Mouse (Mus musculus): ENCODE results near the gene Prpf40b. TPM values are rescaled to one million over a fixed set of nuclear protein-coding genes. Genes with fewer than 3 reads are reported as not detected.

Gene Prpf40b
- polyA plus RNA-seq, 1 experiment from 2014 or later, result 38.0 TPM

DNA sequence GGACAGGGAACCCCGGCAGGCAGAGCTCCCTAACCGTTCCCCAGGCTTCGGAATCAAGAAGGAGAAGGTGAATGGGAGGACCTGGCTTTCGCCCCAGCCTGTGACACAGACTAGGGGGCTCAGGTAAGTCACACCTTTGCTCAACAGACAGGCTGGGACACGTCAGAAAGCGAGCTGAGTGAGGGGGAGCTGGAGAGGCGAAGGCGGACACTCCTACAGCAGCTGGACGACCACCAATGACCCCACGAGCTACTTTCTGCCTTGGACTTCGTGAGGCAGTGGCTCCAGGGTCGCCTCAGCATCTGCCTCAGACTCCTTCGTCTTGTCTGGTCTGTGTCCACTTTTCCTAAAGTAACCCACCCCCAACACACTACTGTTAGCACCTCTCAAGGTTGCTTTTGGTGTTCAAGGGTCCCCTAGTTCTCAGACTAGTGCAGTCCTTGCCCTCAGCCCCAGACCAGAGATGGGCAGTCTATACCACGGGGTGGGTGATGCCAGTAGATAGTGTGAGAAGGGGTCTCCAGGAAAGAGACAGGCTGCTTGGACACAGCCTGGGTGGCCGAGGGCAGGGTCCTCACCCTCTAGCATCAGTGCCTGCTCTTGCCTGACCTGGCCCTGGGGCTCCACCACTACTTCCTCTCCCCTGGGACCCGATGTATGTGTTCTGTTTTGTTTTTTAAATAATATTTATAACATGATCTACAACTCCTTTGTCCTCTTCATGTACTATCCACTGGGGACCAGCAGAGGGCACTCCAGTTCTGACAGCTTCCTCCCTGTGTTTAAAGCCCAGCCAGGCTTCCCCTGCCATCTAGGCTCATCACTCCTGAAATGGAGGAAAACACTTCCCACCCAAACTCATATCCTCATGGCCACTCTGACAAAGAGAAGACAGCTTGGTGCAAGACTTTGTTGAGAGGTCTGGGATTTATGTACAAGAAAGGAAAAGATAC, 21.7 kb downstream of the Prpf40b start:
- no peak overlapping the region; the same call in 1 of the 2 replicates for H3K9ac ChIP-seq (ENCODE audit: low read length)
- 81% methylated on average over 16 of the region's 16 CpGs for WGBS
- ATAC-seq (ENCODE audit: insufficient number of reproducible peaks, insufficient read depth, low FRiP score, low read depth), result no peak
- H3K9me3 ChIP-seq (ENCODE audit: control insufficient read depth, low read length), result no peaks in the 10 kb centered on the region
- no peaks in the 10 kb centered on the region for H3K27me3 ChIP-seq (ENCODE audit: control insufficient read depth, insufficient read depth, low read length)
- peak overlapping the region; percentile 51 to 83 for H3K27ac ChIP-seq (replicated peaks in 1 of 2; ENCODE audit: control insufficient read depth in 1 of 2, insufficient read depth in 1 of 2, low read depth in 2 of 2, low read length in 2 of 2)
- H3K4me3 ChIP-seq (ENCODE audit: control insufficient read depth in 1 of 2, insufficient read depth in 1 of 2, low read depth in 1 of 2, low read length in 2 of 2), result no peak overlapping the region
- no peak overlapping the region for H3K4me2 ChIP-seq (ENCODE audit: low read length)
- H3K4me1 ChIP-seq (ENCODE audit: control insufficient read depth in 2 of 2, insufficient read depth in 2 of 2, low read length in 2 of 2), result peaks cover 0 to 11% of the 10 kb centered on the region in 2 experiments; a peak in 3 of 4 replicates
- H3K36me3 ChIP-seq (ENCODE audit: control insufficient read depth, insufficient read depth, low read length), result peaks cover 95% of the 10 kb centered on the region

DNA sequence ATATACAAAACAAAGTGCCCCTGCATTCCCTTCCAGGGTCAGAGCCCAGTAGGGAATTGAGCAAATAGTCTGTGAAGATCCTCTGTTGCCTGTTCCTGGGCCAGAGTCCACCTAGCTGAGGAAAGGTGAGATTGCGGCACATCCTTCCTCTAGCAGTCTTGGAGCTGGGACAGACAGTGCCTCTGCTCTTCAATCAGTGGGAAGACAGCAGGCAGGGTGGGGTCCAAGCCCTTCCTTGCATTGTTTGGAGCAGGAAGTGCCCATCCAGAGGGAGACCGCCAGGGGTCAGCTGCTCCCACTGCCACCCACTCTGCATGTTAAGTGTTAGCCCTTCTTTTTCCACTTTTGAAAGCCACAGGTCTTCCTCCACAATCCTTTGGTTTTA, 22.4 kb downstream of the Prpf40b start:
- no peak overlapping the region for H3K9ac ChIP-seq (ENCODE audit: low read length)
- peak overlapping the region; percentile 51 to 83 for H3K27ac ChIP-seq (replicated peaks in 1 of 2; ENCODE audit: control insufficient read depth in 1 of 2, insufficient read depth in 1 of 2, low read depth in 2 of 2, low read length in 2 of 2)
- 0 out of 2 replicates have a peak, but pooled peaks have one; percentile 22 for ATAC-seq (ENCODE audit: insufficient number of reproducible peaks, insufficient read depth, low FRiP score, low read depth)
- H3K4me1 ChIP-seq (ENCODE audit: control insufficient read depth in 2 of 2, insufficient read depth in 2 of 2, low read length in 2 of 2), result peaks cover 0 to 11% of the 10 kb centered on the region in 2 experiments; a peak in 3 of 4 replicates
- H3K27me3 ChIP-seq (ENCODE audit: control insufficient read depth, insufficient read depth, low read length), result no peaks in the 10 kb centered on the region
- 66% methylated on average over 2 of the region's 2 CpGs for WGBS
- no peak overlapping the region for H3K4me3 ChIP-seq (ENCODE audit: control insufficient read depth in 1 of 2, insufficient read depth in 1 of 2, low read depth in 1 of 2, low read length in 2 of 2)
- no peak overlapping the region for H3K4me2 ChIP-seq (ENCODE audit: low read length)
- H3K9me3 ChIP-seq (ENCODE audit: control insufficient read depth, low read length), result no peaks in the 10 kb centered on the region
- peaks cover 95% of the 10 kb centered on the region for H3K36me3 ChIP-seq (ENCODE audit: control insufficient read depth, insufficient read depth, low read length)

DNA sequence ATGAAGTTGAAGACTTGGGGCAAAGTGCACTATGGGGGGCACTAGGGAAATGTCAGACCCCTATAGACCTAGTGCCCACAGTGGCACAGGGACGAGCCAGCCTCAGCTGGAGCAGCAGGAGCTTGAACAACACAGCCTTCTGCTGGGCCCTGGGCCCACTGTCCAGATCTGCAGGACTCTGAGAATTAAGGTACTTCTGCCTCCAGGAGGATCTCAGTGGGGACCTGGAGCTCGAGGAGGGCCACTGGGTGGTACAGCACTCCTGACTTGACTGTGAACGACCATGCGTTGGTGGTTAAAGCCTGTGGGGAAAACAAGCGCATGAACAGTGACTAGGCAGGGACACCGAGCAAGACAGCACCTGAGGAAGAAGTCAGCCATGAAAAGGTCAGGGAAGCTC, 23.2 kb downstream of the Prpf40b start:
- Histone ChIP-seq H3K9me3 (ENCODE audit: control insufficient read depth, low read length) (no peaks in the 10 kb centered on the region), H3K4me1 (ENCODE audit: control insufficient read depth in 2 of 2, insufficient read depth in 2 of 2, low read length in 2 of 2) (peaks cover 0 to 11% of the 10 kb centered on the region in 2 experiments; a peak in 3 of 4 replicates), H3K27ac (replicated peaks in 1 of 2; ENCODE audit: control insufficient read depth in 1 of 2, insufficient read depth in 1 of 2, low read depth in 2 of 2, low read length in 2 of 2) (peak overlapping the region; percentile 48 to 83), H3K27me3 (ENCODE audit: control insufficient read depth, insufficient read depth, low read length) (no peaks in the 10 kb centered on the region), H3K4me2 (ENCODE audit: low read length) (no peak overlapping the region), H3K4me3 (ENCODE audit: control insufficient read depth in 1 of 2, insufficient read depth in 1 of 2, low read depth in 1 of 2, low read length in 2 of 2) (no peak overlapping the region), H3K9ac (ENCODE audit: low read length) (0 out of 2 replicates have a peak overlapping the region, but pooled peaks have one; percentile 12), H3K36me3 (ENCODE audit: control insufficient read depth, insufficient read depth, low read length) (peaks cover 96% of the 10 kb centered on the region)
- WGBS, result 83% methylated on average over 6 of the region's 6 CpGs
- ATAC-seq (ENCODE audit: insufficient number of reproducible peaks, insufficient read depth, low FRiP score, low read depth), result no peak

DNA sequence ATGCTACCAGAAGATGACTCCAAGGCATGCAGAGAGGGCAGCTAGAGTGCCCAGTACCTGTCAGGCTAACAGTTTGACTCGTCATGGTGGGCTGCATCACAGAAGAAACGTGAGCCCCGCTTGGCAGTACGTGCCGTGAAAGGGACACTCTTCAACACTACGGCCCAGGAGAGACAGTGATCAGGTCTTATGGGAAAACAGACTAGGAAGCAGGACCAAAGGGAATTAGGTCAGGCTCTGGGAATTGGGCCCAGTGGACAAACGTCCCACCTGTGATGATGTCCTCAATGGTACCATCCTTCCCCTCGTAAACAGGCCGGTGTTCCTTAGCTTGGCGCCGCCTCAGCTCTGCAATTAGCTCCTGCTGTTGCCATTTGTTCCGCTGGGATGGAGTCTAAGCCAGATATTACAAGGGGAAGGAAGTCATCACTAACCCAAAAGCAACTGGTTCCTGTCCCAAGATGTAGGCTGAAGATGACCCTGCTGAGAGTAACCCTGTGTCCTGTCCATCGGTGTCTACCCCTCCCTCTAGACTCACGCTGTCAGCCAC, 24.0 kb downstream of the Prpf40b start:
- no peak overlapping the region for H3K4me3 ChIP-seq (ENCODE audit: control insufficient read depth in 1 of 2, insufficient read depth in 1 of 2, low read depth in 1 of 2, low read length in 2 of 2)
- WGBS, result 79% methylated on average over 14 of the region's 14 CpGs
- no peak overlapping the region for H3K4me2 ChIP-seq (ENCODE audit: low read length)
- H3K27ac ChIP-seq (replicated peaks in 1 of 2; ENCODE audit: control insufficient read depth in 1 of 2, insufficient read depth in 1 of 2, low read depth in 2 of 2, low read length in 2 of 2), result peak overlapping the region; percentile 58 to 83; a peak in 3 of 4 replicates
- H3K36me3 ChIP-seq (ENCODE audit: control insufficient read depth, insufficient read depth, low read length), result peaks cover 98% of the 10 kb centered on the region
- H3K4me1 ChIP-seq (ENCODE audit: control insufficient read depth in 2 of 2, insufficient read depth in 2 of 2, low read length in 2 of 2), result peaks cover 0 to 11% of the 10 kb centered on the region in 2 experiments; a peak in 3 of 4 replicates
- no peaks in the 10 kb centered on the region for H3K27me3 ChIP-seq (ENCODE audit: control insufficient read depth, insufficient read depth, low read length)
- no peak overlapping the region for H3K9ac ChIP-seq (ENCODE audit: low read length)
- no peaks in the 10 kb centered on the region for H3K9me3 ChIP-seq (ENCODE audit: control insufficient read depth, low read length)
- no peak for ATAC-seq (ENCODE audit: insufficient number of reproducible peaks, insufficient read depth, low FRiP score, low read depth)

DNA sequence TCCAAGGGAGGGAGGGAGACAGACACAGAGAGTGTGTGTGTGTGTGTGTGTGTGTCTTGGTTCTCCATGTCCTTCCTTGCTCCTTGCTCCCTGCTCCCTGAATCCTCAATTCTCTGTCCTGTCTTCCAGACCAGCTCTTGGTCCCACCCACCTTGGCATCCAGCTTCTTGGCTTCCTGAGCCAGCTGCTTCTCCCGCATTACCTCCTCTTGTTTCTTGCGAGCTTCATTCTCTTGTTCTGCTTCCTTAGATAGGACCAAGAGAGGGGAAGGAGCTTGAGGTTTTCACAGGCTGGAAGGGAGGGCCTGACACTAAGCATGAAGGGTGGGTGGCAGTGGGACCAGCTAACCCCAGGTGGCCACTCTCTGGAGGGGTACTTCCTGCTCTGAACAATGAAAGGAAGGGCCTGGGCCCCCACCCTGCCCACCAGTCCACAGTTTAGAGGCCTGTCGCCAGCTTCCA, 24.6 kb downstream of the Prpf40b start:
- peaks cover 0 to 11% of the 10 kb centered on the region in 2 experiments; a peak in 3 of 4 replicates for H3K4me1 ChIP-seq (ENCODE audit: control insufficient read depth in 2 of 2, insufficient read depth in 2 of 2, low read length in 2 of 2)
- H3K9ac ChIP-seq (ENCODE audit: low read length), result no peak overlapping the region
- 53% methylated on average over 3 of the region's 3 CpGs for WGBS
- no peak overlapping the region for H3K4me2 ChIP-seq (ENCODE audit: low read length)
- H3K4me3 ChIP-seq (ENCODE audit: control insufficient read depth in 1 of 2, insufficient read depth in 1 of 2, low read depth in 1 of 2, low read length in 2 of 2), result no peak overlapping the region
- H3K9me3 ChIP-seq (ENCODE audit: control insufficient read depth, low read length), result no peaks in the 10 kb centered on the region
- H3K36me3 ChIP-seq (ENCODE audit: control insufficient read depth, insufficient read depth, low read length), result peaks cover 98% of the 10 kb centered on the region
- H3K27ac ChIP-seq (replicated peaks in 1 of 2; ENCODE audit: control insufficient read depth in 1 of 2, insufficient read depth in 1 of 2, low read depth in 2 of 2, low read length in 2 of 2), result peak overlapping the region; percentile 58 to 83; a peak in 3 of 4 replicates
- no peaks in the 10 kb centered on the region for H3K27me3 ChIP-seq (ENCODE audit: control insufficient read depth, insufficient read depth, low read length)
- peak; percentile 27; the same call in 1 of the 2 replicates for ATAC-seq (ENCODE audit: insufficient number of reproducible peaks, insufficient read depth, low FRiP score, low read depth)

DNA sequence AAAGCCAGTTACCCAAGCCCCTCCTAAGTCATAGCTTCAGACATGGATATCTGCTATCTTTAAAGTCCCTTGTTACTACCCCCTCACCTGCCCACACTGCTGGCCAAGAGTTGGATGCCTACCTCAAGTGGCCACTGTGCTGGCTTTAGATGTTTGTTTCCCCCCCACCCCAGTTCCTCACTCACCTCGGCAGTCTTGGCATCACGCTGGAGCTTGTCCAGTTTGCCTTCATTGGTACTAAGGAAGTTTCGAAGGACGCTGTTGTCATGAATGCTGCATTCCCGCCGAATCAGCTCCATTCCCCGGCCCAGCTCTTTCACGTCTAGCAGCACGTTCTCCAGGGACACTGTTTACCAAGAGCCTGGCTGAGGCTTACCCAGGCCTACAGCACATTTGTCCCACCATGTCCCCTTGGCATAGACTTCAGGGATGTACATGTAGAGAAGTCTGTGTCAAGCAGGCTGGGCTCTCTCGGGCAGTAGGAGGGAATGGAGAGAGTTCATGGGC, 25.3 kb downstream of the Prpf40b start:
- Histone ChIP-seq H3K9ac (ENCODE audit: low read length) (no peak overlapping the region), H3K4me2 (ENCODE audit: low read length) (no peak overlapping the region), H3K4me3 (ENCODE audit: control insufficient read depth in 1 of 2, insufficient read depth in 1 of 2, low read depth in 1 of 2, low read length in 2 of 2) (no peak overlapping the region), H3K27me3 (ENCODE audit: control insufficient read depth, insufficient read depth, low read length) (no peaks in the 10 kb centered on the region), H3K9me3 (ENCODE audit: control insufficient read depth, low read length) (no peaks in the 10 kb centered on the region), H3K27ac (replicated peaks in 1 of 2; ENCODE audit: control insufficient read depth in 1 of 2, insufficient read depth in 1 of 2, low read depth in 2 of 2, low read length in 2 of 2) (peak overlapping the region; percentile 48 to 83), H3K36me3 (ENCODE audit: control insufficient read depth, insufficient read depth, low read length) (peaks cover 98% of the 10 kb centered on the region), H3K4me1 (ENCODE audit: control insufficient read depth in 2 of 2, insufficient read depth in 2 of 2, low read length in 2 of 2) (peaks cover 0 to 11% of the 10 kb centered on the region in 2 experiments; a peak in 3 of 4 replicates)
- no peak for ATAC-seq (ENCODE audit: insufficient number of reproducible peaks, insufficient read depth, low FRiP score, low read depth)
- 60% methylated on average over 10 of the region's 10 CpGs for WGBS

DNA sequence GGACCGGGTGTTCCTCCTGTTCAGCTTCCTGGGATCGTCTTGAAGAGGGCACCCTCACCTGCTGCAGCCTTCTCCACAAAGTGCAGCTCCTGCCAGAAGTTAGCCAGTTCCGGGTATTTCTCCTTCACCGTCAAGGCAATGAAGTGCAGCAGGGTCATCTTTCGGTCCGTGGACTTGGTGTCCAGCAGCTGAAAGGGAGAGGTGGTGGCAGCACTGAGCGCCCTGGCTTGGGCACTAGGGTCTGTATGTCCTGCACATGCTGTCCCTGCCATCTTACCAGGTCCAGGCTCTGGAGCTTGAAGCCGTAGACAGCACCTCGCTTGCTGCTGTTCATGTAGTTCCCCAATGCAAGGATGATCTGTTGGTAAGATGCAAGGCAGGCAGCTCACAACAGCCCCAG, 26.1 kb downstream of the Prpf40b start:
- Histone ChIP-seq H3K9ac (ENCODE audit: low read length) (no peak overlapping the region), H3K27me3 (ENCODE audit: control insufficient read depth, insufficient read depth, low read length) (no peaks in the 10 kb centered on the region), H3K4me2 (ENCODE audit: low read length) (no peak overlapping the region), H3K36me3 (ENCODE audit: control insufficient read depth, insufficient read depth, low read length) (peaks cover 98% of the 10 kb centered on the region), H3K4me3 (ENCODE audit: control insufficient read depth in 1 of 2, insufficient read depth in 1 of 2, low read depth in 1 of 2, low read length in 2 of 2) (no peak overlapping the region), H3K9me3 (ENCODE audit: control insufficient read depth, low read length) (no peaks in the 10 kb centered on the region), H3K27ac (replicated peaks in 1 of 2; ENCODE audit: control insufficient read depth in 1 of 2, insufficient read depth in 1 of 2, low read depth in 2 of 2, low read length in 2 of 2) (peak overlapping the region in 1 of 2 experiments; percentile 83; a peak in 2 of 4 replicates), H3K4me1 (ENCODE audit: control insufficient read depth in 2 of 2, insufficient read depth in 2 of 2, low read length in 2 of 2) (peaks cover 0 to 11% of the 10 kb centered on the region in 2 experiments; a peak in 3 of 4 replicates)
- WGBS, result 70% methylated on average over 9 of the region's 9 CpGs
- no peak for ATAC-seq (ENCODE audit: insufficient number of reproducible peaks, insufficient read depth, low FRiP score, low read depth)
